Mouse (Mus musculus) C2C12 (cell line): Measurements from ENCODE around the gene Sytl1.

Source experiments
- CEBPB ChIP-seq: IDR thresholded peaks from one replicate; pipeline ENCODE4 v1.6.1; 2011; ENCODE audit warnings: low read depth, mild to moderate bottlenecking, control low read depth, moderate library complexity
- CTCF ChIP-seq: IDR thresholded peaks from one replicate; pipeline ENCODE4 v1.5.1; 2011; ENCODE audit not compliant: control insufficient read depth, insufficient read depth, insufficient read length
- FOSL1 ChIP-seq: IDR thresholded peaks from one replicate; pipeline ENCODE4 v1.8.0; 2011; ENCODE audit warnings: mild to moderate bottlenecking, low read length; ENCODE audit not compliant: poor library complexity, insufficient read depth, severe bottlenecking
- MAX ChIP-seq: IDR thresholded peaks from one replicate; pipeline ENCODE4 v1.6.1; 2011; ENCODE audit warnings: mild to moderate bottlenecking, control low read depth
- MYOD1 ChIP-seq: IDR thresholded peaks from one replicate; pipeline ENCODE4 v1.6.1; 2011; ENCODE audit warnings: low read depth; ENCODE audit not compliant: control insufficient read depth, insufficient read length
- MYOG ChIP-seq: IDR thresholded peaks from one replicate; pipeline ENCODE4 v1.6.1; 2011; ENCODE audit not compliant: control insufficient read depth, insufficient read length; ENCODE audit errors: extremely low read depth
- USF1 ChIP-seq: IDR thresholded peaks from one replicate; pipeline ENCODE4 v1.6.1; 2011; ENCODE audit warnings: low read depth, mild to moderate bottlenecking, control low read depth, moderate library complexity

- TF ChIP-seq CTCF (no peak), CEBPB (no peak), MYOG (no peak), USF1 (no peak), MYOD1 (no peak), MAX (no peak), FOSL1 (no peak)
Measured at GRCm38 (mm10) chr4:133204379-133204778, 58.5 kb downstream of the Sytl1 start.
